Mouse (Mus musculus) myocyte (in vitro differentiated cells): ENCODE measurements around the gene Ifi27l2b. TPM values are rescaled to one million over a fixed set of nuclear protein-coding genes. Genes with fewer than 3 reads are reported as not detected.

ENCODE experiments used
- H3K27me3 ChIP-seq: one replicate; pipeline ENCODE4 v1.6.1; 2011; ENCODE audit not compliant: control insufficient read depth, insufficient read depth, insufficient read length
- H3K36me3 ChIP-seq: one replicate; pipeline ENCODE4 v1.6.1; 2011; ENCODE audit not compliant: control insufficient read depth, insufficient read depth
- H3K4me2 ChIP-seq: one replicate; pipeline ENCODE4 v1.6.1; 2011; ENCODE audit warnings: low read depth, control low read depth
- H3K4me3 ChIP-seq: one replicate; pipeline ENCODE4 v1.5.1; 2011; ENCODE audit warnings: mild to moderate bottlenecking, control low read depth, moderate library complexity
- H3K79me2 ChIP-seq: one replicate; pipeline ENCODE4 v1.6.1; 2011; ENCODE audit not compliant: control insufficient read depth, insufficient read depth
- H3ac ChIP-seq: one replicate; pipeline ENCODE4 v1.6.1; 2011; ENCODE audit not compliant: control insufficient read depth, insufficient read length
- CEBPB ChIP-seq: IDR thresholded peaks from 2 replicates; pipeline ENCODE4 v1.6.1; 2011; ENCODE audit warnings: mild to moderate bottlenecking, moderate library complexity; ENCODE audit not compliant: poor library complexity, insufficient read depth, severe bottlenecking
- E2F4 ChIP-seq: IDR thresholded peaks from one replicate; pipeline ENCODE4 v1.6.1; 2011; ENCODE audit warnings: mild to moderate bottlenecking, control low read depth, moderate library complexity; ENCODE audit not compliant: insufficient read depth
- MAX ChIP-seq: IDR thresholded peaks from one replicate; pipeline ENCODE4 v1.6.1; 2011; ENCODE audit warnings: low read depth, mild to moderate bottlenecking, control low read depth
- MYOD1 ChIP-seq, 3 experiments: IDR thresholded peaks; one replicate each; pipeline ENCODE4 v1.6.1; 2011; ENCODE audit warnings: control low read depth in 2 of 3, low read depth in 2 of 3, mild to moderate bottlenecking in 2 of 3, moderate library complexity in 1 of 3; ENCODE audit not compliant: insufficient read length in 2 of 3, control insufficient read depth in 1 of 3
- MYOG ChIP-seq, 3 experiments: IDR thresholded peaks; one replicate each; pipeline ENCODE4 v1.6.1; 2011; ENCODE audit warnings: control low read depth in 2 of 3, low read depth in 2 of 3, mild to moderate bottlenecking in 2 of 3; ENCODE audit not compliant: insufficient read length in 2 of 3, control insufficient read depth in 1 of 3, insufficient read depth in 1 of 3
- POLR2A ChIP-seq: IDR thresholded peaks from one replicate; pipeline ENCODE4 v1.6.1; 2011; ENCODE audit warnings: low read depth, mild to moderate bottlenecking, control low read depth, moderate library complexity; ENCODE audit not compliant: insufficient read length
- POLR2AphosphoS2 ChIP-seq: IDR thresholded peaks from one replicate; pipeline ENCODE4 v1.6.1; 2011; ENCODE audit warnings: low read depth, control low read depth; ENCODE audit not compliant: insufficient read length
- REST ChIP-seq: IDR thresholded peaks from one replicate; pipeline ENCODE4 v1.6.1; 2011; ENCODE audit warnings: mild to moderate bottlenecking, control low read depth, moderate library complexity; ENCODE audit not compliant: insufficient read depth, insufficient read length
- SRF ChIP-seq: IDR thresholded peaks from one replicate; pipeline ENCODE4 v1.6.1; 2011; ENCODE audit warnings: low read depth; ENCODE audit not compliant: control insufficient read depth, insufficient read length
- TCF12 ChIP-seq: IDR thresholded peaks from one replicate; pipeline ENCODE4 v1.6.1; 2011; ENCODE audit warnings: mild to moderate bottlenecking, control low read depth; ENCODE audit not compliant: poor library complexity, insufficient read depth, severe bottlenecking
- TCF3 ChIP-seq: IDR thresholded peaks from one replicate; pipeline ENCODE4 v1.6.1; 2011; ENCODE audit warnings: low read depth, control low read depth; ENCODE audit not compliant: insufficient read length
- USF1 ChIP-seq: IDR thresholded peaks from one replicate; pipeline ENCODE4 v1.6.1; 2011; ENCODE audit warnings: low read depth, mild to moderate bottlenecking, control low read depth, moderate library complexity
- polyA plus RNA-seq: library from polyadenylated mRNA; unstranded; fragments of >200 nt; fragmentation: generic; extraction: Trizol; gene quantifications from one replicate; pipeline ENCODE4 v1.2.1, GENCODE M21; 2012; ENCODE audit warnings: missing spikeins

Ifi27l2b gene
- polyA plus RNA-seq, 1 experiment, result not detected

- no peak overlapping the region for H3K4me3 ChIP-seq
- TF ChIP-seq MYOG (IDR thresholded peaks at IDR 0.05; ENCODE audit: control insufficient read depth in 1 of 3, insufficient read depth in 1 of 3, insufficient read length in 2 of 3, low read depth in 2 of 3) (no peak), E2F4 (no peak), MAX (no peak), POLR2AphosphoS2 (no peak), MYOD1 (IDR thresholded peaks at IDR 0.05; ENCODE audit: control insufficient read depth in 1 of 3, insufficient read length in 2 of 3, low read depth in 2 of 3) (no peak), USF1 (no peak), REST (no peak), TCF3 (no peak), SRF (no peak), CEBPB (no peak), POLR2A (no peak)
- H3K4me2 ChIP-seq, result no peak overlapping the region
- no peak overlapping the region for H3ac ChIP-seq
- no peaks in the 10 kb centered on the region for H3K27me3 ChIP-seq
- H3K36me3 ChIP-seq, result no peaks in the 10 kb centered on the region
- H3K79me2 ChIP-seq, result no peaks in the 10 kb centered on the region
These were observed 37.5 kb upstream of the Ifi27l2b start for GRCm38 (mm10) chr12:103494486-103494885.

- Histone ChIP-seq H3K4me2 (no peak overlapping the region), H3K27me3 (no peaks in the 10 kb centered on the region), H3K79me2 (no peaks in the 10 kb centered on the region), H3ac (no peak overlapping the region), H3K4me3 (no peak overlapping the region), H3K36me3 (no peaks in the 10 kb centered on the region)
- TF ChIP-seq POLR2AphosphoS2 (no peak), E2F4 (no peak)
These were observed 35.7 kb upstream of the Ifi27l2b start for GRCm38 (mm10) chr12:103492767-103493166.

GRCm38 (mm10) chr12:103491091-103491730 lies 34.2 kb upstream of the Ifi27l2b start:
- no peak overlapping the region for H3ac ChIP-seq
- TF ChIP-seq CEBPB (no peak), POLR2AphosphoS2 (no peak), REST (no peak), TCF12 (no peak), MAX (no peak), USF1 (no peak), POLR2A (no peak), TCF3 (no peak), MYOD1 (IDR thresholded peaks at IDR 0.05; ENCODE audit: control insufficient read depth in 1 of 3, insufficient read length in 2 of 3, low read depth in 2 of 3) (no peak), MYOG (IDR thresholded peaks at IDR 0.05; ENCODE audit: control insufficient read depth in 1 of 3, insufficient read depth in 1 of 3, insufficient read length in 2 of 3, low read depth in 2 of 3) (no peak), SRF (no peak)
- no peaks in the 10 kb centered on the region for H3K79me2 ChIP-seq

GRCm38 (mm10) chr12:103487750-103488149 lies 30.7 kb upstream of the Ifi27l2b start:
- Histone ChIP-seq H3ac (no peak overlapping the region), H3K79me2 (no peaks in the 10 kb centered on the region), H3K36me3 (no peaks in the 10 kb centered on the region), H3K27me3 (no peaks in the 10 kb centered on the region), H3K4me3 (no peak overlapping the region), H3K4me2 (no peak overlapping the region)
- TF ChIP-seq POLR2AphosphoS2 (no peak), TCF12 (no peak), REST (no peak), MYOD1 (IDR thresholded peaks at IDR 0.05; ENCODE audit: control insufficient read depth in 1 of 3, insufficient read length in 2 of 3, low read depth in 2 of 3) (no peak), MYOG (IDR thresholded peaks at IDR 0.05; ENCODE audit: control insufficient read depth in 1 of 3, insufficient read depth in 1 of 3, insufficient read length in 2 of 3, low read depth in 2 of 3) (no peak), E2F4 (no peak), MAX (no peak), CEBPB (no peak), SRF (no peak), POLR2A (no peak)

More at GRCm38 (mm10) chr12:103491091-103491730, 34.2 kb upstream of the Ifi27l2b start:
- Histone ChIP-seq H3K27me3 (no peaks in the 10 kb centered on the region), H3K4me3 (no peak overlapping the region), H3K36me3 (no peaks in the 10 kb centered on the region), H3K4me2 (no peak overlapping the region)

GRCm38 (mm10) chr12:103487276-103487675 lies 30.3 kb upstream of the Ifi27l2b start:
- Histone ChIP-seq H3K27me3 (no peaks in the 10 kb centered on the region), H3K36me3 (no peaks in the 10 kb centered on the region), H3ac (no peak overlapping the region), H3K4me3 (no peak overlapping the region), H3K4me2 (no peak overlapping the region), H3K79me2 (no peaks in the 10 kb centered on the region)
- TF ChIP-seq E2F4 (no peak), POLR2A (no peak), POLR2AphosphoS2 (no peak), CEBPB (no peak), SRF (no peak), MYOG (IDR thresholded peaks at IDR 0.05; ENCODE audit: control insufficient read depth in 1 of 3, insufficient read depth in 1 of 3, insufficient read length in 2 of 3, low read depth in 2 of 3) (no peak), TCF3 (no peak), TCF12 (no peak), USF1 (no peak), MYOD1 (IDR thresholded peaks at IDR 0.05; ENCODE audit: control insufficient read depth in 1 of 3, insufficient read length in 2 of 3, low read depth in 2 of 3) (no peak), MAX (no peak)
